Mouse (Mus musculus) liver, adult 2 months (tissue): ENCODE measurements around the gene Mettl24.

Source experiments
- CTCF ChIP-seq: fragments of 200-500 bp; IDR thresholded peaks from 2 replicates; pipeline ENCODE4 v1.5.1; 2011; ENCODE audit warnings: low read depth, low read length, control low read depth
- POLR2A ChIP-seq: fragments of 200-500 bp; IDR thresholded peaks from 2 replicates; pipeline ENCODE4 v1.6.1; 2011; ENCODE audit warnings: low read length, control low read depth; ENCODE audit not compliant: insufficient read depth; ENCODE audit errors: extremely low read depth

GRCm38 (mm10) chr10:40673297-40673665 lies 9.8 kb upstream of the Mettl24 start:
- TF ChIP-seq CTCF (no peak), POLR2A (no peak)
